Mouse (Mus musculus): Measurements from ENCODE around the gene Ush1c. TPM values are rescaled to one million over a fixed set of nuclear protein-coding genes. Genes with fewer than 3 reads are reported as not detected.
A peak's percentile ranks its signal among the peaks of the same experiment; 100 is the strongest.

Gene Ush1c
- total and polyA plus RNA-seq, 2 experiments from 2014 or later = 0.44 to 1.7 TPM

GRCm38 (mm10) chr7:46147417-46147816, 90.9 kb downstream of the Ush1c start:
- no peak for TF ChIP-seq CTCF (IDR thresholded peaks at IDR 0.05)
- no peak for ATAC-seq (ENCODE audit: low FRiP score)
- Histone ChIP-seq H3K9ac (replicated peaks; ENCODE audit: low read length, poor library complexity, severe bottlenecking) (no peak overlapping the region), H3K27me3 (ENCODE audit: insufficient read depth, low read length) (no peaks in the 10 kb centered on the region), H3K4me3 (ENCODE audit: low read depth, low read length) (no peak overlapping the region), H3K4me1 (ENCODE audit: insufficient read depth, low read length) (no peaks in the 10 kb centered on the region; the same call in 1 of the 2 replicates), H3K9me3 (ENCODE audit: low read length) (no peaks in the 10 kb centered on the region), H3K27ac (ENCODE audit: low read depth, low read length) (0 out of 2 replicates have a peak overlapping the region, but pooled peaks have one; percentile 27), H3K4me2 (ENCODE audit: low read depth, low read length, poor library complexity, severe bottlenecking) (no peak overlapping the region), H3K36me3 (ENCODE audit: insufficient read depth, low read length) (no peaks in the 10 kb centered on the region)
- no peak for DNase-seq (ENCODE audit: low spot score)
- WGBS = 91% methylated on average over 7 of the region's 7 CpGs

- Histone ChIP-seq H3K36me3 (ENCODE audit: insufficient read depth, low read length) (no peaks in the 10 kb centered on the region), H3K4me3 (ENCODE audit: low read depth, low read length) (no peak overlapping the region), H3K4me2 (ENCODE audit: low read depth, low read length, poor library complexity, severe bottlenecking) (no peak overlapping the region), H3K27ac (ENCODE audit: low read depth, low read length) (0 out of 2 replicates have a peak overlapping the region, but pooled peaks have one; percentile 27), H3K9me3 (ENCODE audit: low read length) (no peaks in the 10 kb centered on the region), H3K9ac (replicated peaks; ENCODE audit: low read length, poor library complexity, severe bottlenecking) (no peak overlapping the region), H3K27me3 (ENCODE audit: insufficient read depth, low read length) (no peaks in the 10 kb centered on the region), H3K4me1 (ENCODE audit: insufficient read depth, low read length) (no peaks in the 10 kb centered on the region; the same call in 1 of the 2 replicates)
- no peak for DNase-seq (ENCODE audit: low spot score)
- ATAC-seq (ENCODE audit: low FRiP score) = 0 out of 2 replicates have a peak, but pooled peaks have one; percentile 47
- TF ChIP-seq CTCF (IDR thresholded peaks at IDR 0.05) = no peak
- 50% methylated on average over 7 of the region's 7 CpGs for WGBS
Observed at GRCm38 (mm10) chr7:46146675-46147308, 91.5 kb downstream of the Ush1c start.

Other genes with a start within 250 kb of the Ush1c start
- 1.3 and 2.1 TPM in 2 replicates for gene Abcc6, start 208.2 kb downstream of the Ush1c start, total RNA-seq (2014; rRNA removed)
- gene Abcc6, start 208.2 kb downstream of the Ush1c start, polyA plus RNA-seq (2015; fragmentation: Nextera tagmentation; extraction: Ambion mirVana) = 0.43 and 0.89 TPM in 2 replicates
- 44.2 and 56.3 TPM in 2 replicates for gene Nomo1, start 204.8 kb downstream of the Ush1c start, total RNA-seq (2014; rRNA removed)
- gene Nomo1, start 204.8 kb downstream of the Ush1c start, polyA plus RNA-seq (2015; fragmentation: Nextera tagmentation; extraction: Ambion mirVana) = 35.8 and 38.7 TPM in 2 replicates
- gene Kcnj11, start 137.7 kb downstream of the Ush1c start, total RNA-seq (2014; rRNA removed) = 14.4 and 26.2 TPM in 2 replicates
- 2.7 and 2.9 TPM in 2 replicates for gene Kcnj11, start 137.7 kb downstream of the Ush1c start, polyA plus RNA-seq (2015; fragmentation: Nextera tagmentation; extraction: Ambion mirVana)
- gene Abcc8, start 58.5 kb downstream of the Ush1c start, total RNA-seq (2014; rRNA removed) = 13.1 and 18.7 TPM in 2 replicates
- gene Abcc8, start 58.5 kb downstream of the Ush1c start, polyA plus RNA-seq (2015; fragmentation: Nextera tagmentation; extraction: Ambion mirVana) = 7.2 and 9.6 TPM in 2 replicates
- gene Otog, start 2.5 kb upstream of the Ush1c start, total RNA-seq (2014; rRNA removed) = 0.11 and 0.28 TPM in 2 replicates
- 0.01 and 0.07 TPM in 2 replicates for gene Otog, start 2.5 kb upstream of the Ush1c start, polyA plus RNA-seq (2015; fragmentation: Nextera tagmentation; extraction: Ambion mirVana)
- 2.8 TPM in 1 of 2 replicates, not detected in the other for gene Myod1, start 138.0 kb upstream of the Ush1c start, total RNA-seq (2014; rRNA removed)
- gene Myod1, start 138.0 kb upstream of the Ush1c start, polyA plus RNA-seq (2015; fragmentation: Nextera tagmentation; extraction: Ambion mirVana) = 0.11 and 0.52 TPM in 2 replicates
- 43.8 and 44.9 TPM in 2 replicates for gene Kcnc1, start 158.0 kb upstream of the Ush1c start, total RNA-seq (2014; rRNA removed)
- gene Kcnc1, start 158.0 kb upstream of the Ush1c start, polyA plus RNA-seq (2015; fragmentation: Nextera tagmentation; extraction: Ambion mirVana) = 24.0 and 26.5 TPM in 2 replicates